Mouse (Mus musculus) liver, embryonic 13.5 days (tissue): ENCODE measurements around the gene Cd180. TPM values are rescaled to one million over a fixed set of nuclear protein-coding genes. Genes with fewer than 3 reads are reported as not detected.

Experiments used
- ATAC-seq: fragments of 200-750 bp; cut with Nextera tagmentation; 2 replicates; pipeline ENCODE4 v1.8.0; 2017; ENCODE audit warnings: low read depth, mild to moderate bottlenecking, moderate number of reproducible peaks, moderate library complexity
- DNase-seq: peaks from one replicate; pipeline ENCODE4 v3.0.0; 2022
- H3K27ac ChIP-seq: fragments of 300-500 bp; sonication (generic); 2 replicates; pipeline ENCODE4 v1.5.1; 2015; ENCODE audit warnings: moderate library complexity, mild to moderate bottlenecking, inconsistent platforms
- H3K27me3 ChIP-seq: fragments of 300-500 bp; sonication (generic); 2 replicates; pipeline ENCODE4 v1.6.1; 2015; ENCODE audit warnings: mild to moderate bottlenecking, inconsistent platforms
- H3K36me3 ChIP-seq: fragments of 300-500 bp; sonication (generic); 2 replicates; pipeline ENCODE4 v1.6.1; 2015; ENCODE audit warnings: mild to moderate bottlenecking, inconsistent platforms
- H3K4me1 ChIP-seq: fragments of 300-500 bp; sonication (generic); replicated peaks from 2 replicates; pipeline ENCODE4 v1.6.1; 2015; ENCODE audit warnings: inconsistent platforms
- H3K4me2 ChIP-seq: fragments of 300-500 bp; sonication (generic); 2 replicates; pipeline ENCODE4 v1.6.1; 2015; ENCODE audit warnings: inconsistent platforms, mild to moderate bottlenecking, moderate library complexity
- H3K4me3 ChIP-seq: fragments of 300-500 bp; sonication (generic); replicated peaks from 2 replicates; pipeline ENCODE4 v1.5.1; 2015; ENCODE audit warnings: mild to moderate bottlenecking, inconsistent platforms
- H3K9ac ChIP-seq: fragments of 300-500 bp; sonication (generic); 2 replicates; pipeline ENCODE4 v1.6.1; 2015; ENCODE audit warnings: mild to moderate bottlenecking, inconsistent platforms
- H3K9me3 ChIP-seq: fragments of 300-500 bp; sonication (generic); replicated peaks from 2 replicates; pipeline ENCODE4 v1.6.1; 2016; ENCODE audit warnings: inconsistent platforms
- WGBS: fragments of 180-500 bp; shearing (Covaris S2); methylation state at CpG from one replicate; pipeline ENCODE4 v1.1.7; 2015; ENCODE audit not compliant: insufficient replicate concordance; 5-methylcytosine and 5-hydroxymethylcytosine counted together
- polyA plus RNA-seq: library from polyadenylated mRNA; unstranded; fragments of >200 nt; fragmentation: Nextera tagmentation; extraction: Ambion mirVana; gene quantifications from 2 replicates; pipeline ENCODE4 v1.2.1, GENCODE M21; 2015

The Cd180 gene
- 0.91 and 1.00 TPM in 2 replicates for polyA plus RNA-seq

DNA sequence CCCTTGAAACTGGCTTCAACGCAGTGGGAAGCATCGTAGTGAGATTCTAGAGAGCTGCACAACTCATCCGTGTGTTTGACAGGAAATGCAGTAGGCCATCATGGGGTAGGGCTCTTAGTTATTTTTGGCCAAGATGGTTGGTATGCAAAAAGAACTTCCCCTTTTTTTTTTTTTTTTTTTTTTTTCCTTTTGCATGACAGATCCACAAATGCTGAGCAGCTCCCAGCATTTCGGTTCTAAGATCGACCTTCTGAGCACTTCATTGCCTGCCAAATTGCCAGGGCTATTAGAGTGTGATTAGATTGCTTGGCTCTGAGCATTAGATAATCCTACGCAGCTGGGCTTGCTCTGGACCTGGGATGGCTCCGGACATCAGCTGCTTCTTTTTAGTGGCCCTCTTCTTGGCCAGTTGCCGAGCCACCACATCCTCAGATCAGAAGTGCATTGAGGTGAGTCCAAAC lies at the start of gene Cd180:
TSS of gene Cd180 (plus strand) at position 218 of the 461 bp plus-strand sequence.
- WGBS = 18% methylated on average over 8 of the region's 8 CpGs
- H3K36me3 ChIP-seq = no peaks in the 10 kb centered on the region
- 0 out of 2 replicates have a peak within 1 kb of the TSS, but pooled peaks have one; percentile 21 for H3K4me2 ChIP-seq
- ATAC-seq (no peak), DNase-seq (no peak)
- no peaks in the 10 kb centered on the region for H3K9me3 ChIP-seq
- H3K4me1 ChIP-seq = peaks cover 7% of the 10 kb centered on the region; the same call in 1 of the 2 replicates
- H3K9ac ChIP-seq = no peak within 1 kb of the TSS
- no peak within 1 kb of the TSS for H3K4me3 ChIP-seq
- H3K27me3 ChIP-seq = no peaks in the 10 kb centered on the region
- peak within 1 kb of the TSS; percentile 59; the same call in 1 of the 2 replicates for H3K27ac ChIP-seq

- Histone ChIP-seq H3K36me3 (no peaks in the 10 kb centered on the region), H3K27ac (no peak overlapping the region), H3K4me2 (no peak overlapping the region), H3K4me3 (no peak overlapping the region), H3K9ac (no peak overlapping the region), H3K4me1 (peaks cover 3% of the 10 kb centered on the region; the same call in 1 of the 2 replicates), H3K27me3 (no peaks in the 10 kb centered on the region), H3K9me3 (no peaks in the 10 kb centered on the region)
- no peak for ATAC-seq
- 52% methylated on average over 8 of the region's 8 CpGs for WGBS
- DNase-seq = no peak
These were observed 49.0 kb upstream of the Cd180 start for GRCm38 (mm10) chr13:102644344-102644743.

- no peak for ATAC-seq
- DNase-seq = no peak
- no peaks in the 10 kb centered on the region for H3K9me3 ChIP-seq
- H3K27ac ChIP-seq = no peak overlapping the region
- H3K27me3 ChIP-seq = no peaks in the 10 kb centered on the region
- no peak overlapping the region; the same call in 1 of the 2 replicates for H3K4me3 ChIP-seq
- no peak overlapping the region for H3K9ac ChIP-seq
- peak overlapping the region; percentile 42 for H3K4me2 ChIP-seq
- 21% methylated on average over 17 of the region's 17 CpGs for WGBS
- H3K4me1 ChIP-seq = peaks cover 3% of the 10 kb centered on the region; the same call in 1 of the 2 replicates
- H3K36me3 ChIP-seq = no peaks in the 10 kb centered on the region
These were observed 48.4 kb upstream of the Cd180 start for GRCm38 (mm10) chr13:102644789-102645551.

GRCm38 (mm10) chr13:102646271-102646771 lies 47.0 kb upstream of the Cd180 start:
- Histone ChIP-seq H3K4me2 (no peak overlapping the region), H3K9me3 (no peaks in the 10 kb centered on the region), H3K36me3 (no peaks in the 10 kb centered on the region), H3K4me1 (peaks cover 3% of the 10 kb centered on the region; the same call in 1 of the 2 replicates), H3K9ac (no peak overlapping the region), H3K27me3 (no peaks in the 10 kb centered on the region), H3K4me3 (no peak overlapping the region), H3K27ac (no peak overlapping the region)
- no peak for DNase-seq
- ATAC-seq = 0 out of 2 replicates have a peak, but pooled peaks have one; percentile 23
- 63% methylated on average over 10 of the region's 10 CpGs for WGBS

GRCm38 (mm10) chr13:102647511-102647910 lies 45.8 kb upstream of the Cd180 start:
- H3K27me3 ChIP-seq = no peaks in the 10 kb centered on the region
- 68% methylated on average over 4 of the region's 4 CpGs for WGBS
- no peak overlapping the region for H3K4me3 ChIP-seq
- no peak for DNase-seq
- no peak overlapping the region for H3K9ac ChIP-seq
- H3K9me3 ChIP-seq = no peaks in the 10 kb centered on the region
- H3K36me3 ChIP-seq = no peaks in the 10 kb centered on the region
- no peak overlapping the region for H3K27ac ChIP-seq
- no peak for ATAC-seq
- no peak overlapping the region for H3K4me2 ChIP-seq
- H3K4me1 ChIP-seq = peaks cover 3% of the 10 kb centered on the region; the same call in 1 of the 2 replicates

GRCm38 (mm10) chr13:102652303-102652889 lies 41.0 kb upstream of the Cd180 start:
- H3K4me3 ChIP-seq = no peak overlapping the region
- no peak overlapping the region for H3K27ac ChIP-seq
- no peaks in the 10 kb centered on the region for H3K9me3 ChIP-seq
- no peaks in the 10 kb centered on the region for H3K36me3 ChIP-seq
- no peak for DNase-seq
- WGBS = 66% methylated on average over 6 of the region's 6 CpGs
- no peak for ATAC-seq
- H3K27me3 ChIP-seq = no peaks in the 10 kb centered on the region
- no peak overlapping the region for H3K9ac ChIP-seq
- H3K4me2 ChIP-seq = no peak overlapping the region
- H3K4me1 ChIP-seq = no peaks in the 10 kb centered on the region

DNA sequence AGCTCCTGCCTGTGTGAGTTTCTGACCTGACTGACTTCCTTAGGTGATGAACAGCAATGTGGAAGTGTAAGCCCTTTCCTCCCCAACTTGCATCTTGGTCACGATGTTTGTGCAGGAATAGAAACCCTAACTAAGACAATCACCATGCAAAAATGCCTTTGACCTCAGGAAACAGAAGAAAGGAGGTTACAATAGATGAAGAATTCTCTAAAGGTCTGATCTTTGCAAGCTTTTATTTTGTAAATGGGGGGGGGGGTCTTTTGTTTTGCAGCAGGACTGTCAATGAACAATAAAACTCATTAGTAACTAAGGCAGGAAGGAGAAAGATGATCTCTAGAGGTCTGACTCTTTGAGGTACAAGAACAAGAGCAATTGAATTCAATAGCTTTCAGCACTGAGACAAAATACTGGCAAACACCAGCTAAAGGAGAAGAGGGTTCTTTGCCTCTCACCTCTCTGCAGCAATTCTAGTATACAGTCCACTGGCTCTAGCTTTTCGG lies 38.2 kb upstream of the Cd180 start:
- Histone ChIP-seq H3K27me3 (no peaks in the 10 kb centered on the region), H3K4me2 (no peak overlapping the region), H3K9ac (no peak overlapping the region), H3K36me3 (no peaks in the 10 kb centered on the region), H3K4me1 (no peaks in the 10 kb centered on the region), H3K4me3 (no peak overlapping the region), H3K9me3 (no peaks in the 10 kb centered on the region), H3K27ac (no peak overlapping the region)
- DNase-seq = no peak
- no peak for ATAC-seq
- WGBS = 57% methylated on average over 2 of the region's 2 CpGs

DNA sequence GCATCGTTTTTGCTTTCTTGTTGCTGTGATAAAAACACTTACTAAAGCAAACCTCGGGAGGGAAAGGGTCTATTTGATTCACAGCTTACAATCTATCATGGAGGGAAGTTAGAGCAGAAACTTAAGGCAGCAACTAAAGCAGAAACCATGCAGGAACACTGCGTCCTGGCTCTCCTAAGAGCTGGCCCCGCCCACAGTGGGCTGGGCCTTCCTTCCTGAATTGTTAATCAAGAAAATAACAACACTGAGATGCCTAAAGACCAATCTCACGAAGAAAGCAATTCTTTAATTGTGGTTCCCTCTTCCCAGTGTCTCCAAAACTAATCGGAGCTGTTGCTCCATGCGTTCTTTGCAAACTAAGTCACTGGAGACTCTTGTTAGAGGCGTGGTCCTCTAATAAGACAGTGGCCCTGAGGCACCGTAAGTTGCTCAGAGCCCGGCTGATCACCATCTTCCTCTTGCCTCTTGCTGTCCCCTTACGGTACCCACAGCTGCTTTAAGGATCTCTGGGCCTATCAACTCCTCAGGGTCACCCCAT lies 37.1 kb upstream of the Cd180 start:
- Histone ChIP-seq H3K27me3 (no peaks in the 10 kb centered on the region), H3K36me3 (no peaks in the 10 kb centered on the region), H3K4me3 (no peak overlapping the region), H3K9ac (no peak overlapping the region), H3K4me2 (peak overlapping the region; percentile 14; the same call in 1 of the 2 replicates), H3K27ac (no peak overlapping the region), H3K9me3 (no peaks in the 10 kb centered on the region), H3K4me1 (no peaks in the 10 kb centered on the region)
- DNase-seq = no peak
- 45% methylated on average over 11 of the region's 11 CpGs for WGBS
- ATAC-seq = no peak

GRCm38 (mm10) chr13:102658223-102658839 lies 35.0 kb upstream of the Cd180 start:
- Histone ChIP-seq H3K9me3 (no peaks in the 10 kb centered on the region), H3K27ac (no peak overlapping the region), H3K4me3 (no peak overlapping the region), H3K9ac (no peak overlapping the region), H3K4me1 (no peaks in the 10 kb centered on the region), H3K36me3 (no peaks in the 10 kb centered on the region), H3K4me2 (no peak overlapping the region), H3K27me3 (no peaks in the 10 kb centered on the region)
- 46% methylated on average over 6 of the region's 6 CpGs for WGBS
- ATAC-seq (no peak), DNase-seq (no peak)

GRCm38 (mm10) chr13:102664041-102664440 lies 29.3 kb upstream of the Cd180 start:
- WGBS = 21% methylated on average over 6 of the region's 6 CpGs

More at GRCm38 (mm10) chr13:102664041-102664440, 29.3 kb upstream of the Cd180 start:
- Histone ChIP-seq H3K4me1 (peaks cover 12% of the 10 kb centered on the region), H3K36me3 (no peaks in the 10 kb centered on the region), H3K27me3 (peaks cover 15% of the 10 kb centered on the region), H3K4me2 (no peak overlapping the region), H3K27ac (no peak overlapping the region), H3K9ac (no peak overlapping the region), H3K4me3 (no peak overlapping the region), H3K9me3 (no peaks in the 10 kb centered on the region)
- no peak for ATAC-seq
- DNase-seq = no peak
